Mouse (Mus musculus) testis, adult 2 months (tissue): Measurements from ENCODE around the gene 4931409K22Rik.

ENCODE experiments used
- CTCF ChIP-seq: fragments of 200-500 bp; IDR thresholded peaks from 2 replicates; pipeline ENCODE4 v1.5.1; 2012; ENCODE audit warnings: low read depth, mild to moderate bottlenecking, inconsistent platforms, low read length, moderate library complexity; ENCODE audit not compliant: control insufficient read depth, insufficient read depth, insufficient replicate concordance
- POLR2A ChIP-seq: fragments of 200-500 bp; IDR thresholded peaks from 2 replicates; pipeline ENCODE4 v1.6.1; 2012; ENCODE audit warnings: low read depth, mild to moderate bottlenecking, inconsistent platforms, low read length, moderate library complexity; ENCODE audit not compliant: control insufficient read depth

- TF ChIP-seq CTCF (no peak), POLR2A (no peak)
Observed at GRCm38 (mm10) chr5:24586106-24586505, 29.5 kb upstream of the 4931409K22Rik start.
